Mouse (Mus musculus): Measurements from ENCODE around the gene Mettl9.

Mettl9 gene

DNA sequence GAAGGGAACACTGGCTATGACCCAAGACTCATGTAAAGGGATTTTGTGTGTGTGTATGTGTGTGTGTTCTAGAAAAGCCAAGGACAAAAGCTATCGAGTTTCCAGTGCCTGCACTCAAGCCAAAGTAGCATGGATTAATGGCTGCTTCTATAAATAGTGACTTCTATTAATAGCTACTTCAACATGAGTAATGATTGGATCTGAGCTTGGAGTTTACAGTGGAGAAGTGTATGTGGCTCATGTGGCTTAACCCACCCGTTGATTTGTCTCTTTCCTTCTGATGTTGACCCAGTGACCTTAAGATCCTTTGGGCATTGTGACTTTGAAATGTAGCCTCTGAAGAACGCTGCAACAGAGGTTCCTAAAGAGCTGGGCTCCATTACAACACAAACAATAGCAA is 77.1 kb downstream of the Mettl9 start:
- no peak for DNase-seq

DNA sequence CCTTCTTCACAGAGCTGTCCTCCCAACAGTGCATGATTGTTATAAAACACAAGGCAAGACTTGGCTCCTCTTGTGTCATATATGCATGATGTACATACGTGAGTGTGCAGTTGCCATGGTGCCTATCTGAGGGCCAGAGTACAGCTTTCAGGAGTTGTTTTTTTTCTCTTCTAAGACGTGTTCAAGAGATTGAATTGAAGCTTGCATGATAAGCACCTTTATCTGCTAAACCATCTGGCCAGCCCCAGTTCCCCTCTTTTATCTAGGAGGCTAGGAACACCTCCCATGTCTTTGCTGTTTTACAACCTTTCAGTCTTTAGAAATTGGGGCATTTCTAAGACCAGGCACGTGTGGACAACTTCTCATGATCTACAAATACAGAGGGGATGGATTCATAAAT is 77.5 kb downstream of the Mettl9 start:
- DNase-seq, result no peak

DNA sequence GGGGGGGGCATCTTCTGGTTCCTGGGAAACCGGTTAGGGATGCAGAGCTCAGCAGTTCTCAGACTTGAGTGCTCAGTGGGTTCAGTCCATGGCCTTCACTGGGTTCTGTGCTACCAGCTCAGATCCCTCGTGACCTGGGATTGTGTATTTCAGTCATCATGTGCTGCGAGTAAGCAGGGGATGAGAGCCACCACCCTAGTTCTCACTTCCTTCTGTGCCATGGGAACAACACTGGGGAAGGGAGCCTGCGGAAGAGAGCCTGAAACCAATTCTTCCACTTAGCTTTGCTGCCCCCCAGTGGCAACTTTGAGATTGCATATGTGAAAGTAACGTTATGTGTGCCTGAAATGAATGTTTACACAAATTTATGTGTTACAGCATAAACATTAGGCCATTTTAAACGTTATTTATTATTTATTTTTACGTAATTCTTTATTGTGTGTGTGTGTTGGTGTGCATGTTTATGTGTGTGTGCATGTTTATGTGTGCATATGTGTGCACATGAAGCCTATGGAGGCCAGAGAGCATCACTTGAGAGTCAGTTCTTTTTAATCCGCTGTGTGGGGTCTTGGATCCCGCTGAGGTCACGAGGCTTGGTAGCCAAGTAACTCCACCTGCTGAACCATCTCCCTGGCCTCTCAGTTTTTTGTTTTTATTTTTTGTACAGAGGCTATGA is 86.0 kb downstream of the Mettl9 start:
- DNase-seq, result peak; percentile 93 to 96
